Mouse (Mus musculus) forebrain, embryonic 13.5 days (tissue): ENCODE measurements around the gene Ebf4. TPM values are rescaled to one million over a fixed set of nuclear protein-coding genes. Genes with fewer than 3 reads are reported as not detected.

Experiments used
- ATAC-seq: fragments of 200-750 bp; cut with Nextera tagmentation; 2 replicates; pipeline ENCODE4 v1.8.0; 2017
- H3K27ac ChIP-seq: fragments of 300-500 bp; sonication (generic); 2 replicates; pipeline ENCODE4 v1.5.1; 2015; ENCODE audit warnings: inconsistent platforms, mild to moderate bottlenecking, moderate library complexity
- H3K27me3 ChIP-seq: fragments of 300-500 bp; sonication (generic); 2 replicates; pipeline ENCODE4 v1.6.1; 2015; ENCODE audit warnings: mild to moderate bottlenecking, inconsistent platforms
- H3K36me3 ChIP-seq: fragments of 300-500 bp; sonication (generic); 2 replicates; pipeline ENCODE4 v1.6.1; 2015; ENCODE audit warnings: mild to moderate bottlenecking, inconsistent platforms; ENCODE audit not compliant: poor library complexity, severe bottlenecking
- H3K4me1 ChIP-seq: fragments of 300-500 bp; sonication (generic); 2 replicates; pipeline ENCODE4 v1.6.1; 2015; ENCODE audit warnings: inconsistent platforms
- H3K4me2 ChIP-seq: fragments of 300-500 bp; sonication (generic); 2 replicates; pipeline ENCODE4 v1.6.1; 2015; ENCODE audit warnings: inconsistent platforms, mild to moderate bottlenecking, moderate library complexity
- H3K4me3 ChIP-seq: fragments of 300-500 bp; sonication (generic); 2 replicates; pipeline ENCODE4 v1.5.1; 2015; ENCODE audit warnings: mild to moderate bottlenecking, inconsistent platforms
- H3K9ac ChIP-seq: fragments of 300-500 bp; sonication (generic); 2 replicates; pipeline ENCODE4 v1.6.1; 2015; ENCODE audit warnings: mild to moderate bottlenecking, inconsistent platforms
- H3K9me3 ChIP-seq: fragments of 300-500 bp; sonication (generic); replicated peaks from 2 replicates; pipeline ENCODE4 v1.6.1; 2016; ENCODE audit warnings: inconsistent platforms
- WGBS: fragments of 180-500 bp; shearing (Covaris S2); methylation state at CpG from one replicate; pipeline ENCODE4 v1.1.7; 2015; 5-methylcytosine and 5-hydroxymethylcytosine counted together
- polyA plus RNA-seq: library from polyadenylated mRNA; unstranded; fragments of >200 nt; fragmentation: Nextera tagmentation; extraction: Ambion mirVana; gene quantifications from 2 replicates; pipeline ENCODE4 v1.2.1, GENCODE M21; 2015

Ebf4 gene
- polyA plus RNA-seq, 1 experiment from 2014 or later, result 2.6 TPM

- ATAC-seq, result no peak
- H3K27ac ChIP-seq, result no peak overlapping the region
- no peaks in the 10 kb centered on the region for H3K27me3 ChIP-seq
- WGBS, result 39% methylated on average over 6 of the region's 6 CpGs
- peak overlapping the region; percentile 91 for H3K4me3 ChIP-seq
- peaks cover 30% of the 10 kb centered on the region for H3K4me1 ChIP-seq
- H3K36me3 ChIP-seq, result peaks cover 52% of the 10 kb centered on the region
- peak overlapping the region; percentile 86 for H3K4me2 ChIP-seq
- H3K9ac ChIP-seq, result peak overlapping the region; percentile 96
- H3K9me3 ChIP-seq, result no peaks in the 10 kb centered on the region
Measured at GRCm38 (mm10) chr2:130275649-130276048, 19.3 kb upstream of the Ebf4 start.

DNA sequence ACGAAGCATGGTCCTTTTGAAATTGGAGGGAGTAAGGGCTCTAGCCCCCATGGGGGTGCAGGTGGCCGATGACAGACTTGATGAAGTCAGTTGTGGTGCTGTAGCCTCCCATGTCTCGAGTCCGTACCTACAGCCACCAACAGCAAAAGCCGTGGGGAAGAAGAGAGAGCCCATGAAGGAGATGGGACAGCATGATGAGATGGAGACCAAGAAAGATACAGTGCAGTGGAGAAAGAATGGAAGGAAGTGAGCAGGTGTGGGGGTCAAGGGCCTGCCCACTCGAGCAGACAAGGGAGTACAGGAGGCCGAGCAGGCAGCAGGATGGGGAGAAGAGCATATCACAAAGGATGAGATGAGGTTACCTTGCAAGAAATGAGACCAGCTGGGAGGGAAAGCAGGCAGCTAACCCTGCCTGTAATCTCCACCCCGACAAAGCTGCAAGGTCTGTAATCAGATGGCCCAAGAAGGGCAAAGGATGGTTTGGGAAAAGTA lies 15.3 kb upstream of the Ebf4 start:
- Histone ChIP-seq H3K27ac (no peak overlapping the region), H3K9me3 (no peaks in the 10 kb centered on the region), H3K9ac (no peak overlapping the region), H3K4me1 (peaks cover 34% of the 10 kb centered on the region), H3K27me3 (no peaks in the 10 kb centered on the region), H3K36me3 (peaks cover 64% of the 10 kb centered on the region), H3K4me3 (no peak overlapping the region), H3K4me2 (no peak overlapping the region)
- WGBS, result 49% methylated on average over 8 of the region's 8 CpGs
- no peak for ATAC-seq

GRCm38 (mm10) chr2:130280224-130280623 lies 14.7 kb upstream of the Ebf4 start:
- Histone ChIP-seq H3K4me1 (peaks cover 36% of the 10 kb centered on the region), H3K36me3 (peaks cover 64% of the 10 kb centered on the region), H3K27me3 (no peaks in the 10 kb centered on the region), H3K27ac (no peak overlapping the region), H3K9ac (no peak overlapping the region), H3K4me2 (no peak overlapping the region), H3K9me3 (no peaks in the 10 kb centered on the region), H3K4me3 (no peak overlapping the region)
- WGBS, result 64% methylated on average over 7 of the region's 7 CpGs
- no peak for ATAC-seq

DNA sequence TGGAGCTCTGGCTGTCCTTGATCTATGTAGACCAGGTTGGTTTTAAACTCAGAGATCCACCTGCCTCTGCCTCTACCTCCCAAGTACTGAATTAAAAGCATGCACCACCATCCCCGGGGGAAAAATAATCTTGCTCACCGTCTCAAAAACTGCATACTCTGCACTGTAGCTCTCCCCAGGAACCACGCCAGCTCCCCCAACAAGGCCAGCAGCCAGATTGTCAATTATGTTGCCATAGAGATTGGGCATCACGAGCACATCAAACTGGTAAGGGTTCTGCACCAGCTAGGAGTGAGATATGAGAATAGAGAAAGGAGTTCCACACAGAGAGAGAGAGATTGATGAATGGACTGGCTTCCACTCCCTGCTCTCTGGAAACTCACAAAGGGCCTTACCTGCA lies 14.2 kb upstream of the Ebf4 start:
- Histone ChIP-seq H3K4me1 (peaks cover 33% of the 10 kb centered on the region), H3K9ac (no peak overlapping the region), H3K27ac (no peak overlapping the region), H3K4me3 (no peak overlapping the region), H3K4me2 (no peak overlapping the region), H3K36me3 (peaks cover 58% of the 10 kb centered on the region), H3K9me3 (no peaks in the 10 kb centered on the region), H3K27me3 (no peaks in the 10 kb centered on the region)
- ATAC-seq, result no peak
- WGBS, result 61% methylated on average over 4 of the region's 4 CpGs

DNA sequence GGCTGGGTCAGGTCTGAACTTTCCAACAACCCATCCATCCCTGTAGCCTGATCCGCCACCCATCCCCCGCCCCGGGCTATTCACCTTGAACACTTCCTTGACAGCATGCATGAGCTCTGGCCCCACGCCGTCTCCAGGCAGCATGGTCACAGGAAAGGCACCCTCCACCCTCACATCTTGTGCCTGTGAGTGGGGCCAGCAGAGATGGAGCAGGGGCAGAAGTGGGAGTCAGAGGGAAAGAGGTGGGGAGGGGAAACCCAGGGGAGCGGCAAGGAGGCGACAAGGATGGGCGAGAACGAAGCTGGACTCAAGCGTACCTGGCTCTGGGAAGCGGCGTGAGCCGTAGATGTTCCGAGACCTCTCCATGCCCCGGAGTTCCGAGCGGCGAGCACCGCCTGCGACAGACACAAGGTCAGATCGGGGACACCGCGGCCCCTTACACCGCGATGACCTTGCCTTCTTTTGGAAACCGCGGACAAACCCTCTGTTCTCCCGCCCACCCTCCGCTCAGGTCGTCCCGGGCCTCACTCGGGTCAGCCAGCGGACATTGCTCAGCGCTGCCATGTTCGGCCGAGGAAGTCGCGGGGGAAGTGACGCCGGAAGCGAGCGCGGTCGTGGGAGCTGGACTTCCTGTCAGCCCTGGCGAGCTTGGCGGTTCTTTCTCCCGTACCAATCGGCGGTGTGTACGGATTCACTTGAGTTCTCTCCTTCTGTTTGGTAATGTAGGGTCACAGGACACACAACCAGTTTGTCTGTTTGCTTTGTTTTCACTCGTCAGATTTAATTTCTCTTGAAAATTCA lies 10.9 kb upstream of the Ebf4 start, which contains the start of gene Idh3b:
Idh3b (minus strand) TSS at position 694 of the 801 bp plus-strand sequence.
- Histone ChIP-seq H3K36me3 (peaks cover 28% of the 10 kb centered on the region), H3K4me2 (peak within 1 kb of the TSS; percentile 99), H3K4me1 (peaks cover 20% of the 10 kb centered on the region), H3K9ac (peak within 1 kb of the TSS; percentile 85), H3K27me3 (no peaks in the 10 kb centered on the region), H3K9me3 (no peaks in the 10 kb centered on the region), H3K4me3 (peak within 1 kb of the TSS; percentile 89), H3K27ac (peak within 1 kb of the TSS; percentile 59)
- WGBS, result under 1% methylated on average over 51 of the region's 51 CpGs
- ATAC-seq, result peak; percentile 92

- Histone ChIP-seq H3K27me3 (0 out of 2 replicates have a peak, but pooled peaks cover 5% of the 10 kb centered on the region), H3K27ac (no peak overlapping the region), H3K9me3 (no peaks in the 10 kb centered on the region), H3K9ac (no peak overlapping the region), H3K36me3 (no peaks in the 10 kb centered on the region), H3K4me3 (no peak overlapping the region), H3K4me1 (peaks cover 22% of the 10 kb centered on the region), H3K4me2 (no peak overlapping the region)
- 68% methylated on average over 4 of the region's 4 CpGs for WGBS
- no peak for ATAC-seq
Measured at GRCm38 (mm10) chr2:130289086-130289485, 5.9 kb upstream of the Ebf4 start.

GRCm38 (mm10) chr2:130291434-130291833 lies 3.5 kb upstream of the Ebf4 start:
- peaks cover 8% of the 10 kb centered on the region; the same call in 1 of the 2 replicates for H3K27me3 ChIP-seq
- no peak overlapping the region for H3K4me3 ChIP-seq
- H3K4me2 ChIP-seq, result 0 out of 2 replicates have a peak overlapping the region, but pooled peaks have one; percentile 14
- H3K27ac ChIP-seq, result no peak overlapping the region
- ATAC-seq, result peak; percentile 53
- H3K9me3 ChIP-seq, result no peaks in the 10 kb centered on the region
- 14% methylated on average over 8 of the region's 8 CpGs for WGBS
- 0 out of 2 replicates have a peak overlapping the region, but pooled peaks have one; percentile 23 for H3K9ac ChIP-seq
- no peaks in the 10 kb centered on the region for H3K36me3 ChIP-seq
- peaks cover 28% of the 10 kb centered on the region for H3K4me1 ChIP-seq

DNA sequence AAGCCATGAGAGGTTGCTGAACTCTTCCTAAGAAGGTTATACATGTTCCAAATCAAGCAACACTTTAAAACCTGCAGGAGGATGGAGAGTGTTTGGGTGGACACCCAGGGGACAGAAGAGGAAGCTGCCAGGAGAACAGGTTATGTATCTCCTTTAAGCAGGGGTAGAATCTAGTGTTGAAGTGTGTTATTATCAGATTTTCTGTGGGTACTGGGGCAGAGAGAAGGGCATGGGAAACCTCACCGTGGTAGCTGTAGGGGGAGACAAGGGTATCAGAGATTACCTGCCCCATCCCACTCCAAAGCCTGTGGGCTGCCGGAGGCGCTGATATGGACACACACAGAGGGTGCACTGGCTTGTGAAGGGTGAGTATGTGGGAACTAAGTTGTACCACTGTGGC lies 2.0 kb upstream of the Ebf4 start:
- WGBS, result 67% methylated on average over 3 of the region's 3 CpGs
- Histone ChIP-seq H3K9me3 (no peaks in the 10 kb centered on the region), H3K4me2 (no peak overlapping the region), H3K27ac (no peak overlapping the region), H3K27me3 (peaks cover 8% of the 10 kb centered on the region), H3K36me3 (peaks cover 5% of the 10 kb centered on the region; the same call in 1 of the 2 replicates), H3K9ac (no peak overlapping the region), H3K4me3 (no peak overlapping the region), H3K4me1 (peaks cover 38% of the 10 kb centered on the region)
- ATAC-seq, result no peak

DNA sequence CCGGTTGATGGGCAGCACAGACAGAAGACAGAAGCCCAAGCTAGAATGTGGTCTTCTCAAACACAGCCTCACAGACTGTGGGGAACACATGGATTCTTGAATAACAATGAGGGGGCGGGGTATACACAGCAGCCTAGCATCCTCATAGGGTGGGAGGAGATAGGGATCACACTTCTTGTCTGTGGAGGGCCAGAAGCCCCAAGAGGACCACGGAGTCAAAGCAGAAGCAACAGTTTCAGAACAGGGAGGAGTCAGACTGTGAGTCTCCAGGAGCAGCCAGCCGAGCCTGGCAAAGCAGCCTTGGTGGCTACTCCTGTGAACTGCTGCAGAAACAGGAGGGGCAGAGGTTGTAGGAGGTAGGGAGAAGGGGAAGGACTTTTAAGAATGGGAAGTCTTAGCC lies 1.5 kb upstream of the Ebf4 start:
- peaks cover 38% of the 10 kb centered on the region for H3K4me1 ChIP-seq
- no peak overlapping the region for H3K27ac ChIP-seq
- peaks cover 9% of the 10 kb centered on the region; the same call in 1 of the 2 replicates for H3K36me3 ChIP-seq
- no peak overlapping the region for H3K4me3 ChIP-seq
- ATAC-seq, result no peak; the same call in 1 of the 2 replicates
- peaks cover 8% of the 10 kb centered on the region for H3K27me3 ChIP-seq
- 0 out of 2 replicates have a peak overlapping the region, but pooled peaks have one; percentile 5 for H3K4me2 ChIP-seq
- 6% methylated on average over 4 of the region's 4 CpGs for WGBS
- H3K9ac ChIP-seq, result no peak overlapping the region
- no peaks in the 10 kb centered on the region for H3K9me3 ChIP-seq

- Histone ChIP-seq H3K9me3 (no peaks in the 10 kb centered on the region), H3K4me3 (peak overlapping the region; percentile 71), H3K4me1 (peaks cover 38% of the 10 kb centered on the region), H3K4me2 (peak overlapping the region; percentile 70), H3K36me3 (peaks cover 16% of the 10 kb centered on the region), H3K27me3 (peaks cover 8% of the 10 kb centered on the region), H3K27ac (peak overlapping the region; percentile 76), H3K9ac (peak overlapping the region; percentile 92)
- 10% methylated on average over 20 of the region's 20 CpGs for WGBS
- no peak for ATAC-seq
Measured at GRCm38 (mm10) chr2:130294218-130294935, 592 bp upstream of the Ebf4 start.

GRCm38 (mm10) chr2:130295331-130296133 lies 563 bp downstream of the Ebf4 start:
- Histone ChIP-seq H3K4me3 (peak overlapping the region; percentile 71), H3K9me3 (no peaks in the 10 kb centered on the region), H3K4me1 (peaks cover 38% of the 10 kb centered on the region), H3K36me3 (peaks cover 26% of the 10 kb centered on the region), H3K9ac (peak overlapping the region; percentile 92), H3K4me2 (peak overlapping the region; percentile 70), H3K27me3 (peaks cover 8% of the 10 kb centered on the region), H3K27ac (peak overlapping the region; percentile 76)
- peak; percentile 72 for ATAC-seq
- WGBS, result under 1% methylated on average over 25 of the region's 99 CpGs
